Mouse (Mus musculus): ENCODE results near the gene Cdc42ep5.

GRCm38 (mm10) chr7:4141648-4142325 is 22.9 kb downstream of the Cdc42ep5 start:
- TF ChIP-seq POLR2A (IDR thresholded peaks at IDR 0.05; ENCODE audit: extremely low read depth, insufficient read depth, low read length) (no peak), CTCF (IDR thresholded peaks at IDR 0.05; ENCODE audit: extremely low read depth, insufficient read depth, low read length) (no peak)
